Mouse (Mus musculus): Measurements from ENCODE around the gene Paqr8.
A peak's percentile ranks its signal among the peaks of the same experiment; 100 is the strongest.
"Not testable (repeated sequence)": the region's sequence is repeated elsewhere in the genome, so short reads cannot be mapped to it uniquely, and the experiment has no call there.

The Paqr8 gene

DNA sequence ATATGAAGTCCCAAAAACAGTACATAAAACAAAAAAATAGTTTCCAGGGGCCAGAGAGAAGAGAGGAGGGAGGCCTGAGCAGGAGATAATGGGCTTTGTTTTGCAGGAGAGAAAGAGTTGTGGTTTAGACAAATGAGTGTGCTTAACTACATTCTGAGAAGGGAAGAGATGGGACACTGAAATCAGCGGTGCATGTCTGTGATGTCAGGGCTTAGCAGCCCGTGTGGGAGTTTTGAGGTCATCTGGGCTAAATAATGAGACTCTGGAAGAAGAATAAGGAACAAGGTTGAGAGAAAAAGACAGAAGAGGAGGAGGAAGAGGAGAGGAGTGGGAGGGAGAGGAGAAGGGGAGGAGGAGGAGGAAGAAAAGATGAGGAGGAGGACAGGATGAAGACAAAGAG lies 21.7 kb downstream of the Paqr8 start:
- DNase-seq (ENCODE audit: low read depth, low spot score), result no peak

DNA sequence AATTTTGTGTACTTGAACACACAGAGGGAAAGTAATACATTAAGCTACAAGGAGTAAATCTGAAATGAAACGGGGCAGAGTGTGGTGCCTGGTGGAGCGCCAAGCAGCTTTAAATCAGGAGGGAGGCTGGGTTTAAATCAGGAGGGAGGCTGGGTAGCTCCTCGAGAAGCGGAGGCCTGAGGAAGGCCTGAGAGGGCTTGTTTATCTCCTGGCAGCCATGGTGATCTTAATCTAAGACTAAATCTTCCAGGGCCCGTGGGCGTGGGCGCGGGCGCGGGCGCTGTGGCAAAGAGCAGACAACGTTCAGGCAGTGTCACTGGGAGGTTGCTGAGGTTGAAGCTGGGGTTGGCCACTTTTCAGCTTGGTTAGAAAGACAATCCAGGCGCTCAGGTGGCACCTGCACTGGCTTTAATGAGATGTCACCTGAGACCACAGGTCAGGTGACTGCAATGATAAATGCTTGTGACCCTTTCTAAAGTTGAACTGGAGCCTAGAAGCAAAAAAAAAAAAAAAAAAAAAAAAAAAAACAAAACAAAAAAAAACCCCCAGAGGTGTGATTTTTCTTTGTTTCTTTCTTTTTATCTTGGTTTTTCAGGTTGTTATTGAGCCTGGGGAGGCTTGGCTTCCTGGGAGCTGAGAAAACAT lies 22.2 kb downstream of the Paqr8 start:
- no peak for DNase-seq (ENCODE audit: low read depth, low spot score)

DNA sequence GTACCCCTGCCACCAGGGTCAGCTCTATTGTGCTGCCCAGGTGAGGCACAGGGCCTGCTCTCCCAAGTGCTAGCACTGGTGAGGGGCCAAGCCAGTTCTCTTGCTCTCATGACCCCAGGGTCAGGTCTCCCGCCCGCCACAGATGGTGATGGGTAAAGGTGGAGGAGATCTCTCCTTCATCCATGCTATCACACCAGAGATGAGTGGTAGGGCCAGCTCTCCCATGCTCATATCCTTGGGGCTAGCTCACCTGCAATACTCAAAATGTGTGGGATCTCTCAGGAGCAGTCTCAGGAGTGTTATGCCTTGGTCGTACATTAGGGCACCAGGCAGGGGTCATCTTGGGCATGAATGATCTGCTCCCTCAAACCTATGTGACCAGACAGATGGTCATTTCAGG lies 24.4 kb downstream of the Paqr8 start:
- no peak for DNase-seq (ENCODE audit: low read depth, low spot score)

DNA sequence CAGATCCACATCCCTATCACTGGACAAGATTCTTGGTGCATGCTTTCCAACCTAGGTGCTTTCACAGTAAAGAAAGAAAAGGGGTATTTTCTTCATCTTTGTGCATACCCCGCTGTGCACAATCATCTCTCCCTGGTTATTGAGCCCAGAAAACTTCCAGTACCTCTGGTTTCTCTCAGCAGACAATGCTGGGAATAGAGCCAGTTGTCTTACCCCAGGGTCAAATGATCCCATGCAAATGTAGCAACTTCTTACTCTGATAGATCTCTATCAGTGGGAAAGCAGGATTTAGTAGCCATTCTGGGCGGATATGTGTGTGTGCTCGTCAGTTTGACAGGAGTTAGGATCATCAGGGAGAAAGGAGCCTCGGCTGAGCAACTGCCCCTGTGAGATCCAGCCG lies 25.2 kb downstream of the Paqr8 start:
- DNase-seq (ENCODE audit: low read depth, low spot score), result no peak

DNA sequence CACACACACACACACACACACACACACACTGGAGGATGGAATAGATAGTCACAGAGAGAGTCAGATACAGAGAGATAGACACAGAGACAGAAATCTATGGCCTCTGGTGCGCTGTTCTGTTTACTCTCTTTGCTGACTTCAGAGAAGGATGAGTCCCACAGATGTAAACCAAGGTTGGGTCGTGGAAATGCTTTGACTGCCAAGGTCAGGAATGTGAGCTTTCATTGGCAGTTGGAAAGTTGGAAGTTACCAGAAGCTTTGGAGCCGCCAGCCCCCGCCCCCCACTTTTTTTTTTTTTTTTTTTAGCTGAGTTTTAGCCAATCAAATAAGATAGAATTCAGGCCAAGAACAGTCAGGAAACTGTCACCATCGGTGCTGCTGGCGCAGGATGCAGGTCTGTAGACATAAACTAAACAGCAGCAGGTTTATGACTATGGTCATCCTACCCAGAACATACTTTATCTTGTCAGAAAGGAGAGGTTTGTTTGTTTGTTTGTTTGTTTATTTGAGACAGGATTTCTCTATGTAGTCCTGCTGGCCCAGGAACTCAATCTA lies 27.2 kb downstream of the Paqr8 start:
- DNase-seq (ENCODE audit: low read depth, low spot score), result no peak

DNA sequence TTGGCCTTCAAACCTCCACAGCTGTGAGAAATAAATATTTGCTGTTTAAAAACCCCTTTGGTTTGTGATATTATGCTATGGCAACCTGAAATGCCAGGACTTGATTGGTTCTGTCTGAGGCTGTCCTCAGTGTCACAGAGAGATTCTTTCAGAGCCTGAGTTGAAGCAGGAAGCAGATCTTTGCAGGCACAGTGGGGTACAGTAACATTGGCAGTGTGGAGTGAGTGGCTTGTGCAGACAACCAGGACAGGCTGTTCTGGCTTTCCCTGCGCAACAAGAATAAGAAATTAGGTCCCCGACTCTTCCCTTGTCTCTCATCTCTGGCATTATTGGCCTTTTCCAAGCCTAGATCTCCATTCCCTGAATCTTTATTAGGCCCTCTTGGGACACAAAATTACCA lies 29.3 kb downstream of the Paqr8 start:
- DNase-seq (ENCODE audit: low read depth, low spot score), result no peak

DNA sequence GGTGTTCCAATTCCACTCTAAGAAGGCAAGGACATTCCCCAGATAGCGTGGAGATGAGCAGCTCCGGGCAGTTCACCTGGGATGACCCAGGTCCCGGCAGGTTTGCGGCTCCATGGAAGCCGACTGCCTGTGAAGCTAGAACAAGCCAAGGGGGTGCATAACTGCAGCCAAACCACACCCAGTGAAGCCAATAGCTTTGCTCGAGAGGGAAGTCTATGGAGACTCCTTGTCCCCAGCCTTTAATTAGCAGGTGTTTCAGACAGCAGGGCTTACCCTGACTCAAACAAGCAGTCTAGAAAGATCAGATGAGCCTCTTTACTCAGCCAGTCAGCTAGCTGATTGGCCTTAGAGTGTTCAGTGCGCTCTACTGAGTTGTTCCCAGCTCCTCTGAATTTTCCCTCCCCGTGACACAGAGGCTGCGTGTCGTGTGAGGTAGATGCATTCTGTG lies 30.7 kb downstream of the Paqr8 start:
- no peak for DNase-seq (ENCODE audit: low read depth, low spot score)

DNA sequence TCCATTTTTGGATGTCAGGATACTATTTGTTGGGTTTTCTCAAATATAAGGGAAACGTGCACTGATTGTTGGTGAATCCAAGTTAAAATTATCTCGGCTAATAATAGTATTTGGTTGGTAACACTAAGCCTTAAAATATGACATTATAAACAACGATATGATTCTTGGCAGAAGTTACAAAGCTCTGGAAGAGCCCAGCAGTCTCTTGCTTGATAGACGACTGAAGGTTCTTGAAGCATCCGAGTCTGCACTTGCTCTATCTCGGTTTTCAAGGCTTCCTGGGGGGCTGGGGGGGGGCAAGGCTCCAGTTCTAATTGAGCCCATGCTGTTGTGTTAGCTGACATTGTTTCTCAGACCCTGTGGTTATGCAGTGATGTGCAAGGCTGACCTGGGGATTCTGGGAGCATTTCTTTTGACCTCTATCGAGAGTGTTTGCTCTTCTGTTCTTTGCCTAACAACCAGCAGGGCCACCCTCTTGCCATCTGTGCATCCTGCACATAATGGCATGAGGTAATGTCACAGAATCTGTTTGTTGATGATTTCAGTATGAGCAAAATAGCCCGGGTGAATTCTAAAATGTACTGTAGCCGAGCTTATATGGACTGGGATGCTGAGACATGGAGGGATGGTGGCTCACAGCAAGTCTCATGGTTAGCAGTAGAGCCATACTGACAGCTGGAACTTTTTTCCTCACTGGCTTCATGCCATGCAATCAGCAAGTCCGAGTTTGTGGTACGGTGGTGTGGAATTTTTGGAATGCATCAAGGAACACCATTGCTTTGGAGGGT lies 32.4 kb downstream of the Paqr8 start:
- DNase-seq (ENCODE audit: low read depth, low spot score), result no peak

DNA sequence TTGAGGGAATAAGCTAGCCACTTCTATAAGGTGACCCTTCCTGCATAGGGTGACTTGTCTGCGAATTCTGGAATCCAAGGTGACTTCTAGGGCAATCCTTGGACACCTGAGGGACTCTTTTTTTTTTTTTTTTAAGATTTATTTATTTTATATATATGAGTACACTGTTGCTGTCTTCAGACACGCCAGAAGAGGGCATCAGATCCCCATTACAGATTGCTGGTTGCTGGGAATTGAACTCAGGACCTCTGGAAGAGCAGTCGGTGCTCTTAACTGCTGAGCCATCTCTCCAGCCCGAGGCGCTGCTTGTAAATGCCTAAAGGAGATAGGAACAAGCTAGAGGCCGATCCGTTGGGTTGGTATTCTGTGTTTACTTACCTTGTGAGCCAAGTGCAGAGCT lies 34.9 kb downstream of the Paqr8 start:
- not testable (repeated sequence) for DNase-seq (ENCODE audit: low read depth, low spot score)

DNA sequence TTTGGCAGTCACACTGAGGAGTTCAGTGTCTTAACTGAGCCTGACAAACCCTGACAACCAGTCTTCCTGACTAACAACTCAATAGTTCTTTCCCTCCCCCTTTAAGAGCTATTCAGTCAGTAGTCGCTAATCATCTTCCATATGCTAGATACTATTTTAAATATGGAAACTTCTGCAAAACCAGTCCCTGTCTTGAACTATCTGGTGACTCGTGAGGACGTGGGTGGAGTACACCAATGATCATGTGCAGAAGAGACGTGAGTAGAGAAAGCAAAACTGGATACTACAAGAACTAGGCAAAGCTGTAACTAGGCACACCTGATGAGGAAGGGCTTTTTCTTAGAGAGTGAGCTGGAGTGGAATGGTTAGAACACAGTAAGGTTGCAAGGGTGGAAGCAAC lies 35.5 kb downstream of the Paqr8 start:
- DNase-seq (ENCODE audit: low read depth, low spot score), result no peak

DNA sequence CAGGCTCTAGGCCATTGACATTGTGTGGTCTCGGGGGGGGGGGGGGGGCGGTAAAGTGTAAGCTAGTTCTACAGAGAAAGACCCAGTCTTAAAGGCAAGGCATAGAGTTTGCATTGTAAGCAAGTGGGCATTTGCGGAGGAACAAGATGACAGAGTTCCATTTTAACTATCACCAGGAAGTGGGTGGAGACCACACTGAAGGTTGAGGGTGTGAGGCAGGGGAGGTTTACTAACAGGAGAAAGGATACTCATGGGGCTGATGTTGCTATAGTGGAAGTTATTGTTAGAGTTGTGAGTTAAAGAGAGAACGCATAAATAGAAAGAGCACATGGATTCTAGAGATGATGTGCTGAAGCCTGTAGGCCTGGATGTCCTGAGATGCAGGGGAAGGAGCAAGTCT lies 36.0 kb downstream of the Paqr8 start:
- no peak for DNase-seq (ENCODE audit: low read depth, low spot score)

DNA sequence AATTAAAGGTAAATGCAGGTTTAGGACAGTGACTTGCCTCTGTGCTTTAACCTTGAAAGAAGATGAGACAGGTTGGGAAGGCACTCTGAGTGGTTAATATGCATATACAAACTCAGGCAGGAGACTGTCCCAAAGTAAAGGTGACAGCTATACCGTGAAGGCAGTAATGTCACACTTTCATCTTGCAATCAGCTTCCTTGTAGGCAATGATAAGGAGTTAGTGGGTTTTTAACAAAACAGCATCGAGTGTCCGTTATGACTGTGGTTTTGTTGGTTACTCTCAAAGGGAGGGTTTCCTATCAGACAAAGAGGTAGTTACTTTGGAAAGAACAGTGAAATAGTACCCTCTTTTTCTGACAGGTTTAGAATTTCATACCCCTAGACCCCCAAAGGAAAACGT lies 38.1 kb downstream of the Paqr8 start:
- no peak for DNase-seq (ENCODE audit: low read depth, low spot score)

DNA sequence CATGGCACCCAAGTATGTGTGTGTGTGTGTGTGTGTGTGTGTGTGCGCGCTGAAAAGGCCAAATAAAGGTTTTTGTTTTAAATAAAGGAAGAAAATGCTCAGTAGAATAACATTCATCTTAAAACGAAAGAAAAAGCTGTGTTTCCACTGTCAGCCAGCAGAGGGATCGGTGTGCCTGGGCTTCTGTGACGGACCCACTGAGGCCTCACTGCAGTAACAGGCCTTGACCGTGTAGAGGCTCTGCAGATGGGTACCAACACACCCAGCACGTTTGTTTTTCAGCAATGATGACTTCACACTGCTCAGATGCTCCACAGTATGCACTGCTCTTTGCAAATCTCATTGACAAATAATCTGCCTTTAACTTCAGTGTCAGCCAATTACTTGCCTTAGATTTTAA lies 43.1 kb downstream of the Paqr8 start:
- no peak for DNase-seq (ENCODE audit: low read depth, low spot score)

DNA sequence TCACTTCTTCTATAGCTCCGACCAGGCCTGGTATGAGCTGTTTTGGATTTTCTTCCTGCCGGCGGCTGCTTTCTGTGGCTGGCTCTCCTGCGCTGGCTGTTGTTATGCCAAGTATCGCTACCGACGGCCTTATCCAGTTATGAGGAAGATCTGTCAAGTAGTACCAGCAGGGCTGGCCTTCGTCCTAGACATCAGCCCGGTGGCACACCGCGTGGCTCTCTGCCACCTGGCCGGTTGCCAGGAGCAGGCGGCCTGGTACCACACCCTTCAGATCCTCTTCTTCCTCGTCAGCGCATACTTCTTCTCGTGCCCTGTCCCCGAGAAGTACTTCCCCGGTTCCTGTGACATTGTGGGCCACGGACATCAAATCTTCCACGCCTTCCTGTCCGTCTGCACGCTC lies 44.7 kb downstream of the Paqr8 start:
- no peak for DNase-seq (ENCODE audit: low read depth, low spot score)

DNA sequence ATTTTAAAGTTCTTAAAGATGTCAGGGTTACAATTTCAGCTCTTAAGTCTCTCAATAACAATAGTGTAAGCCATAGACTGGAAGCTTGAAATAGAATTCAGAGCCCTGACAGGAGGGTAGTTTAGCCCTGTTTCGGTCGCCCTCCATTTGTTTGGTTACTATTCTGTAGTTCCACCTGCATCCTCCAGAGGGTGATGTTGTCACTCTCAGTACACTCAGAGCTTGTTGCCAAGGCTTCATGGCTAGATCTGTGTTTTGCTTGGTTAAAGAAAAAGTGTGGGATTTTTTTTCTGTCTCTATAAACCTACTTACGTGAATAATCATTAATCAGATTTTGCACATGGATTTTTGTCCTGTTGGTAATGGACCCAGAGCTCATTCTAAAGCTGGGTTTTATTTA lies 48.6 kb downstream of the Paqr8 start:
- DNase-seq (ENCODE audit: low read depth, low spot score), result no peak

DNA sequence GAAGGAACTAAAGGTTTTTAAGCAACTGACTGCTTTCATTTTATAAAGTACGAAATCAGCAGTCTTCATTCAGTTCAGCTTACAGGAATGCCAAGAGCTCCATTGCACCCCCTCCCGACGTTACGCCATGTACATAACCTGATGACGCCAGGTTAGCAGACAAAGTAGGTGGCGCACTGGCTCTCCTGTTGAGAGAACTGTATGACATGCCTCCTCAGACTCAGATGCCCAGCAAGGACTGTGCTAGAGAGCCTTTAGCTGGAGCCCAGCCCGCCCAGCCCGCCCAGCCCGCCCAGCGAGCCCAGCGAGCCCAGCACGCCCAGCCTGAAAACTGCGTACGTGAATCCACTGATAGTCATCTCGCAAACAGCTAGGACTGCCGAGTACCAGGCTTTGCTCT lies 49.7 kb downstream of the Paqr8 start:
- DNase-seq (ENCODE audit: low read depth, low spot score), result no peak

DNA sequence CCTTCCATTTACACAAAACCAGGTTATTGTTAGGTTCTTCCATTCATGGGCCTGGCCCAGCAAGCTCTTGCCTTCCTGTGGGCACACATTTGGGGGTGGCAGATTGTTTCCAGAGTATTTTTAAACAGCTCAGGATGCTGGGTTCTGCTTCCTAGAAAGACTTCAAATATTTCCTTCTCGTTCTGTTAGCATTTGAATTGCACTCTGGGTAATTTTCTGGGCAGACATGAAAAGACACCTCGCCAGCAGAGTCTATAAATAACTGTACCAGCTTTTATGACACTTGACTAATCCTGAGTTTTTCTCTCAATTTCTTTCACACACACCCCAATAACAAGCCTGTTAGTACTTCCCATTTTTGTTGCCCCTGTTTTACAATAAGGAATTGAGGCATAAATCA lies 50.9 kb downstream of the Paqr8 start:
- DNase-seq (ENCODE audit: low read depth, low spot score), result no peak

DNA sequence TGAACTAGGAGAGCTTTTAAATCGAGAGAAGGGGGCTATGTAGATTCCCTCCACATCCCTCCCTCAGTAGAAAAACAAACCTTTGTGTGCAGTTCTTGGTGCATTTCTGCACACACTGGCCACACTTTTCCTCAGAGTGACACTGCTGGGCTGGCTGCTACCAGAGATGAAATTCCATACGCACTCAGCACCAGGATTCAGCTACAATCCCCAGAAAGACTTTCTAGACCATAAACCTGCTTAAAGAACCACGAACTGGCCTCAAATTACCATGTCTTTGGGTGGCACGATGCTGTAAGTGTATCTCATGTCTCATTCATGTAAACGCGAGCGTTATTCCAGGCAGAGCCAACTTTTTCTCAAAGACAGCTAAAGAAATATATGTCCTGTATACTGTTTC lies 51.5 kb downstream of the Paqr8 start:
- DNase-seq (ENCODE audit: low read depth, low spot score), result no peak

DNA sequence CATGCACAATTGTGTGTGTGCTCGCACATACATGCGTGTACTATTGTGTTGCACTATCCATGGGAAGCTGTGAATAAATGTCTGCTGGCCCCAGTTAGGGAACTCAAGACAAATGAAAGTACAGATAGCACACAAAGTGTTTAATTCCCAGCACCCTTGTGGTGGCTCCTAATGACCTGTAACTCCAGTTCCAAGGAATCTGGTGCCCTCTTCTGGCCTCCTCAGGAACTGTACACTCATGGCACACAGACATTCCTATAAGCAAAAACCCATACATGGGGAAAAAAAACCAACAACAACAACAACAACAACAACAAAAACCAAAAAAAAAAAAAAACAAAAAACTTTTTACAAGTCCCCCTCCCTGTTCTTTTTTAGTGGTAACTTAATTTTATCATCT lies 52.6 kb downstream of the Paqr8 start:
- DNase-seq (ENCODE audit: low read depth, low spot score), result no peak

DNA sequence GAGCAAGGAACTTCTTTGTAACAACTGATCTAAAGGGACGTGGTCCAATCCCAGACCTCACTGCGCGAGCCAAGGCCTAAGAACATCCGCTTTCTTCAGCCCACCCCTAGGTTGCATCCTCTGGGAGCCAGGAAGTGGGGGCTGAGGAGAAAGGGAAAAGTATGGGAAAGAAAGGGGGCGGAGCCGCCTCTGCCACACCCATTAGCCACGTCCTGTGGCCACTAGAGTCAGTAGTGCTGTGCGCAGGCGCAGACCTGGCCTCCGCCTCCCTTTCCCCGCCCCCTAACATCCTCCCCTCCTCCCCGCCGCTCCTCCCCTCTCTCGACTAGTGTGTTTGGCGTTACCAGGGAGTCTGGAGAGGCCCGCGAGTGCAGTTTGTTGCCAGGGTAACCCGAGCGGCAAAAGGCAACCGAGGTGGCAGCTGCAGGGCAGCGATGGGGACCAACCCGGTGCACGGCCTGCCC lies 60.9 kb downstream of the Paqr8 start, which contains the start of gene Efhc1:
Gene Efhc1 (plus strand): TSS at position 327 of the 464 bp plus-strand sequence.
- DNase-seq (ENCODE audit: low read depth, low spot score), result peak; percentile 90

DNA sequence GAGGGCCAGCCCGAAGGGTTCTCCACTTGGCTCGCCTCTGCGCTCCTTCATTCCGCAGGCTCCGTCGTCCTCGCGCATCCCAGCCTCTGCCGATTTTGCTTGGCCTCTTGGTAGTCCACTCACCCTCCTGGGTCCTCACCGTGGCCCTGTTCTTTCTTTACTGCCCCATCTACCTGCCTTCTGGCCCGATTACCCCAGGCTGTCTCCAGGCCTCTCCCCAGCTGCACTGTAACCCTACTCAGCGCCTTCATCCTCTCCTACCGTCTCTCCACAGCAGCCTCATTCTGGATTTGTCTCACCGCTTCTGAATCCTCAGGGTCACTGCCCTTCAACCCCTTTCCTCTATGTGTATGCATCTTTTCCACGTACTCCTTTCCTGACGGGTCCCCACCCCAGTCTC lies 61.4 kb downstream of the Paqr8 start:
- peak; percentile 16 for DNase-seq (ENCODE audit: low read depth, low spot score)

DNA sequence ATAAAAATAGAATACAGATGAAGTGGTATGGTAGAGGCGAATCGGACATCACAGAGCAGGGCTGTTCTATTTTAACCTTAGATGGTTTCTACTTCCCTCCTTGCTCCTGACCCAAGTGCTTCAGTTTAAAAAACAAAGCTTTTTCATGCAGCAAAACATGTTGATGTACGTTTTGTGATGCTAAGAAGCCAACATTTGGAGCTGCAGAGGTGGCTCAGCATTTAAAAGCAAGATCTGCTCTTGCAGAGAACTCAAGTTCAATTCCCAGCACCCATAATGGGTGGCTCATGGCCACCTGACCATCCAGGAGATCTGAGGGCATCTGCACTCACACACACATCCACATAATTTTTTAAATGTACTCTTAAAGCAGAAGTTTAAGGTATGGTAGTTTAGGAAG lies 64.5 kb downstream of the Paqr8 start:
- DNase-seq (ENCODE audit: low read depth, low spot score), result no peak

DNA sequence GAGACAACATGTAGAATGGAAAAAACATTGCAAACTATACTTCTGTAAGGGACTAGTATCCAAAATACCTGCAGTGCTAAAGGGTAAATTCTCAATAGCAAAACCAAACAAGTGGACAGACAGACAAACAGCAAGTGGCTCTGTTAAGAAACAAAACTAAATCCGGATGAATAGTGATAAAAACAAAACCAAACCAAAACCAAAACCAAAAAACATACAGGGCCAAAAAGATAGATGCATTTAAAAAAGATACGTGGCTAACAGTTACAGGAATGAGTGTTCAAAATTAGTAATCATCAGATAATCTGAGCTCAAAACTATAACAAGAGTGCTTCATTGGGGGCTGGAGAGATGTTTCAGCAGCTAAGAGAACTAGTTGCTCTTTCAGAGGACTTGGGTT lies 79.2 kb downstream of the Paqr8 start:
- DNase-seq (ENCODE audit: low read depth, low spot score), result no peak
